Mouse (Mus musculus): ENCODE data around the gene Gm26992. TPM values are rescaled to one million over a fixed set of nuclear protein-coding genes. Genes with fewer than 3 reads are reported as not detected.

The Gm26992 gene
- polyA plus RNA-seq, 1 experiment from 2014 or later = not detected

GRCm38 (mm10) chrX:103521221-103521716 lies 99.5 kb downstream of the Gm26992 start:
- no peaks in the 10 kb centered on the region for H3K4me1 ChIP-seq (ENCODE audit: control insufficient read depth, insufficient read depth, low read length)
- no peaks in the 10 kb centered on the region for H3K27me3 ChIP-seq (replicated peaks; ENCODE audit: control insufficient read depth, insufficient read depth, low read length)
- H3K9ac ChIP-seq (ENCODE audit: low read length) = no peak overlapping the region
- no peak for DNase-seq (ENCODE audit: low spot score)
- no peaks in the 10 kb centered on the region for H3K36me3 ChIP-seq (ENCODE audit: control insufficient read depth, insufficient read depth, low read length)
- H3K4me3 ChIP-seq (ENCODE audit: low read depth, low read length) = no peak overlapping the region
- 40% methylated on average over 4 of the region's 4 CpGs for WGBS
- no peak overlapping the region for H3K4me2 ChIP-seq (ENCODE audit: low read length)
- ATAC-seq = no peak
- H3K9me3 ChIP-seq (replicated peaks; ENCODE audit: control insufficient read depth, low read length) = no peaks in the 10 kb centered on the region
- H3K27ac ChIP-seq (ENCODE audit: low read depth, low read length) = no peak overlapping the region

GRCm38 (mm10) chrX:103529185-103529584 lies 107.4 kb downstream of the Gm26992 start:
- Histone ChIP-seq H3K9me3 (replicated peaks; ENCODE audit: control insufficient read depth, low read length) (no peaks in the 10 kb centered on the region), H3K4me2 (ENCODE audit: low read length) (peak overlapping the region; percentile 40), H3K36me3 (ENCODE audit: control insufficient read depth, insufficient read depth, low read length) (no peaks in the 10 kb centered on the region), H3K9ac (ENCODE audit: low read length) (no peak overlapping the region; the same call in 1 of the 2 replicates), H3K27me3 (replicated peaks; ENCODE audit: control insufficient read depth, insufficient read depth, low read length) (no peaks in the 10 kb centered on the region), H3K4me1 (ENCODE audit: control insufficient read depth, insufficient read depth, low read length) (0 out of 2 replicates have a peak, but pooled peaks cover 2% of the 10 kb centered on the region), H3K27ac (ENCODE audit: low read depth, low read length) (no peak overlapping the region), H3K4me3 (ENCODE audit: low read depth, low read length) (0 out of 2 replicates have a peak overlapping the region, but pooled peaks have one; percentile 5)
- ATAC-seq = peak; percentile 76
- DNase-seq (ENCODE audit: low spot score) = peak; percentile 87
- 3% methylated on average over 22 of the region's 23 CpGs for WGBS

Other genes starting within 250 kb of the Gm26992 start
- 35.5 and 45.5 TPM in 2 replicates for gene Nap1l2, start 235.4 kb upstream of the Gm26992 start, polyA plus RNA-seq (2014; fragmentation: Nextera tagmentation; extraction: Ambion mirVana)
- not detected in 2 replicates for gene Cdx4, start 100.6 kb upstream of the Gm26992 start, polyA plus RNA-seq (2014; fragmentation: Nextera tagmentation; extraction: Ambion mirVana)
- 3.3 and 4.5 TPM in 2 replicates for gene Chic1, start 65.5 kb upstream of the Gm26992 start, polyA plus RNA-seq (2014; fragmentation: Nextera tagmentation; extraction: Ambion mirVana)
- gene Tsx, start 7.5 kb upstream of the Gm26992 start, polyA plus RNA-seq (2014; fragmentation: Nextera tagmentation; extraction: Ambion mirVana) = not detected in 2 replicates
- not detected in 2 replicates for gene Zcchc13, start 208.6 kb downstream of the Gm26992 start, polyA plus RNA-seq (2014; fragmentation: Nextera tagmentation; extraction: Ambion mirVana)